Mouse (Mus musculus) cerebellum, adult 2 months (tissue): Measurements from ENCODE around the gene Akr7a5.

Source experiments
- CTCF ChIP-seq: fragments of 200-500 bp; IDR thresholded peaks from 2 replicates; pipeline ENCODE4 v1.5.1; 2011; ENCODE audit warnings: low read depth, mild to moderate bottlenecking, control low read depth, low read length, moderate library complexity, borderline replicate concordance; ENCODE audit not compliant: insufficient read depth
- POLR2A ChIP-seq: fragments of 200-500 bp; IDR thresholded peaks from 2 replicates; pipeline ENCODE4 v1.6.1; 2011; ENCODE audit warnings: low read length, control low read depth, borderline replicate concordance; ENCODE audit not compliant: insufficient read depth

- TF ChIP-seq CTCF: no peak
- no peak for TF ChIP-seq POLR2A
These were observed 11.7 kb upstream of the Akr7a5 start for GRCm38 (mm10) chr4:139298671-139299366.
